Mouse (Mus musculus): ENCODE measurements around the gene Kif3c.

Kif3c gene

GRCm38 (mm10) chr12:3364508-3365448, at the start of gene Kif3c:
TSS of gene Kif3c (plus strand) at chr12:3365132.
- in situ Hi-C loops (cut with MboI, MseI): loop anchor here (5.0 to 10.0 kb wide), 3 partner anchors 57 to 267 kb away; partner anchors contain the start of gene Rab10

GRCm38 (mm10) chr12:3316083-3316482, 48.8 kb upstream of the Kif3c start:
- in situ Hi-C loops (cut with MboI, MseI): loop anchor here (5.0 kb wide), 1 partner anchor 101 kb away; no protein-coding TSS in a partner anchor

GRCm38 (mm10) chr12:3316937-3317336, 48.0 kb upstream of the Kif3c start:
- in situ Hi-C loops (cut with MboI, MseI): loop anchor here (5.0 kb wide), 1 partner anchor 100 kb away; no protein-coding TSS in a partner anchor

- in situ Hi-C loops (cut with MboI, MseI): loop anchor here (5.0 kb wide), 1 partner anchor 98 kb away; no protein-coding TSS in a partner anchor
Measured at GRCm38 (mm10) chr12:3319377-3319776, 45.6 kb upstream of the Kif3c start.

GRCm38 (mm10) chr12:3323241-3323640, 41.7 kb upstream of the Kif3c start:
- in situ Hi-C loops (cut with MboI, MseI): no loop called here

DNA sequence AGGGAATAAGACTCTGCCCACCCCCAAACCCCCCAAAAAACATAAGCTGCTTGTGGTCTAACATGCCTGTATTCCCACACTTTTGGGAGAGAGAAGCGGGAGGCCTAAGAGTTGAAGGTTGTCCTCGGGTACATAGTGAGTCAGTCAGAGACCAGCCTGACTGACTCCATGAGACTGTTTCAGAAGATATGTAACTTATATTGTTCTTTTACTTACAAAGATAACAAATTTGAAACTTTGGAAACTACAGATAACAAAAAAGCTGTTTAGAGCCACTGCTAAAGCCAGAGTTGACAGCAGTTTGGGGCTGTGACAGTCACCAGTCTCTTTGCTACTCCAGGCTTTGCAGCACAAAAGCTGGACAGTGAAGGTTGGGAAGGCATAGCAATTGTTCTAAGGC, 39.7 kb upstream of the Kif3c start:
- in situ Hi-C loops (cut with MboI, MseI): no loop called here

- in situ Hi-C loops (cut with MboI, MseI): no loop called here
Measured at GRCm38 (mm10) chr12:3329677-3330076, 35.3 kb upstream of the Kif3c start.

DNA sequence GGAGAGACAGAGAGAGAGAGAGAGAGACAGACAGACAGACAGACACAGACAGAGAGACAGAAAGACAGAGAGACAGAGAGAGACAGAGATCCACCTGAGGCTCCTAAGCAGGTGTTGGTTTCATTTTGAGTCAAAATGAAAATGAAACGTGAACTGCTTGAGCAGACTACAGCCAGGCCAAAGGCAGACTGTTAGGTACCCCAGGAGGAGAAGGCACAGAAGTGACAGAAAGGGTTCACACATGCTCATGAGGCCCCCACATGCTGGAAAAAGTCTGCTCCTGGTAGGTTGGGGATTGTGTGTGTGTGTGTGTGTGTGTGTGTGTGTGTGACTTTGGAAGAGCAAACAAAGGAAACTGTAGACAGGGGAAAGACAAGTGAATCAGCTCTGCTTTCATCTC, 26.0 kb upstream of the Kif3c start:
- in situ Hi-C loops (cut with MboI, MseI): no loop called here

DNA sequence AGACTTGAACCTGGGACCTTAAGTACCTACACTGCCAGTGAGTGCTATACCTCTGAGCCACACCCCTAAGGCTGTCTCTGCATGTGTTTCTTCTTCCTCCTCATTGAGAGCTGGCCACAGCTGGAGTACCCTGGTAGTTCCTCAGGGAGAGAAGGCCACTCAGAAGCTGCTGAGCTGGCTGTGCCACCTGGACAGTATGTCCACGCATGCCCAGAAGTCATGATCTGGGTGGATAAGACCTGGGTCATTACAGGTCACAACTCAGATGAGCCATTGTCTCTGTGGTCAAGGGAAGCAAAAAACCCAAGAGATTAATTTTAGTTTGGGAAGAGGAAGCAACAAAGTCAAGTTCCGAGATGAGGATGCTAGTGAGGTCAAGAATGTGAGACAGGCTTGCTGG, 20.8 kb upstream of the Kif3c start:
- in situ Hi-C loops (cut with MboI, MseI): no loop called here

- in situ Hi-C loops (cut with MboI, MseI): no loop called here
Measured at GRCm38 (mm10) chr12:3345038-3345437, 19.9 kb upstream of the Kif3c start.

DNA sequence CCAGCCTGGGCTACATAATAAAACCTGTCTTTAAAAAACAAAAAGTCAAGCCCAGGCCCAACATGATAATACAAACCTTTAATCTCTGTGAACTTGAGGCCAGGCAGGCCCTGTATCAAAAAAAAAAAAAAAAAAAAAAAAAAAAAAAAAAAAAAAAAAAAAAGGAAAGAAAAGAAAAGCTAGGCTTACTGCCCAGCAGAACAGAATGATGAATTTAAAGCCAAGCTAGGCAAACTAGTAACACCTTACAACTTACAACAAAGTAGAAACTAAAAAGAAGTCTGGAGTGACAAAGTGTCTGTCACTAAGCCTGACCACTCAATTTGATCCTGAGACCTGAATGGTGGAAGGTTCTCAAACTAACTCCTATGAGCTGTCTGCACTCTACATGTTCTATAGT, 17.2 kb upstream of the Kif3c start:
- in situ Hi-C loops (cut with MboI, MseI): no loop called here

DNA sequence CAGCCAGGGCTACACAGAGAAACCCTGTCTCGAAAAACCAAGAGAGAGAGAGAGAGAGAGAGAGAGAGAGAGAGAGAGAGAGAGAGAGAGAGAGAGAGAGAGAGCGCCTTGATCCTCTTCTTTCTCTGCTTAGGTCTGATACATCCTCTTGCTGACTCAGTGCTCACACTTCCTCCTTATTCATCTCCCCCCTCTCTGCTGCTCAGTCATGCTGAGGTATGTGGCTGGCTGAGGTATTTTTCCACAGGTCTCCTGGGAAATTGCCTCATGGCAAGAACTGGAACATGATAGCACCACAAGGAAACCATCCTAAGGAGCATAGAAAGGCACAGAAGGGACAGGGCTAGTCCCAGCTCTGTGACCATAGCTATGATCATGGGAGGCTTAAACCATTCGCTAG, 15.5 kb upstream of the Kif3c start:
- in situ Hi-C loops (cut with MboI, MseI): no loop called here

DNA sequence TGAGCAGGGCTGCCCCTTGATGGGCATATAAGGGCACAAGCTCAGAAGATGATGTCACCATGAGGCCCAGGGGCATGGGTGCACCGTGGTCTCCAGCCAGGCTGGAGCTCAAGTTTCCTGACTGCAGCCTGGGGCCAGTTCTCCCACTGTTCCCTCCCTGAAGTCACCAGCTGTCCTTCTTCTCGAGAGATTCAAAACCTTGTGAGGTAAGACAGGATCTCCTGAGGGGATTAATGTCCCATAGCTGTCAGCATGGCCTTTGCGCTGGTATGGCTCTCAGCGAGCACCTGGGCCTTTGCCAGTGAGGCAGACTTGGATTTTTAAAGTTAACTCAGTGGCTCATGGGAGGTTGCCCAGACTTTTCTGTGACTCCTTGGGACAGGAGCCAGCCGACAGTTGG, 14.8 kb upstream of the Kif3c start:
- in situ Hi-C loops (cut with MboI, MseI): no loop called here

DNA sequence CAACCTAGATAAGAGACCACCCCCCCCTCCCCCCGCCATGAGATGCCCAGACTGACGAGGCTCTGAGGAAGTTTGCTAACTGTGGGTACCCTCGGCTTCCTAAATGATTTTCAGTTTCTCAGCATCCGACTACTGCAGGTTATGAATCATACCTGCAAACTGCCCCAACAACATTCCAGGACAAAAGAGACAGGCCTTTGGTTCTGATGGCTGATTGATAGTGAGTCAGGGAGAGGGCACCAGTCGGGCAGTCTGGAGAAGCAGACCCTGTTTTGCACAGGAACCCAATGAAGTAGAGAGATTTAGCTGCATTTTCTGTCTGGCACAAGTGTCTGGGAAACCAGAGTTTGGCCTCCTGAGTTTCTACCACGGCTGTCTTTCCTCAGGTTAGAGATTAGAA, 12.7 kb upstream of the Kif3c start:
- in situ Hi-C loops (cut with MboI, MseI): no loop called here

DNA sequence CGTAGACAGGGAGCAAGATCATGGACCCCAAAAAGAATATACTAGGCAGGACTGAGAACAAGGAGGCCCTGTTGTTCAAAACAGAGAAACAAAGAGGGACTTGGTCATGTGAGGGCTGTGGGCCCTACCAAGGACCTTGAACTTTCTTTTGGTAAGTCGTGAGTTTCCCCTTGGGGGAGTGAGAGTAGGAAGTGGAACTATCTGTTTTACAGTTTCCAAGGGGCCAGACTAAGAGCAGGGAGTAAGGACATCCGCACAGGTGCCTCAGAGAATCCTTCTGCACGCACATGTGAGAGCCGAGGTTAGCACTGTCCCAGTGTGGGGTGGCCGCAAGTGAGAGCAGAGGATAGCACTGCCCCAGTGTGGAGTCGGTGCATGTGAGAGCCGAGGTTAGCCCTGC, 9.9 kb upstream of the Kif3c start:
- in situ Hi-C loops (cut with MboI, MseI): loop anchor here (5.0 kb wide), 1 partner anchor 103 kb away; no protein-coding TSS in a partner anchor

DNA sequence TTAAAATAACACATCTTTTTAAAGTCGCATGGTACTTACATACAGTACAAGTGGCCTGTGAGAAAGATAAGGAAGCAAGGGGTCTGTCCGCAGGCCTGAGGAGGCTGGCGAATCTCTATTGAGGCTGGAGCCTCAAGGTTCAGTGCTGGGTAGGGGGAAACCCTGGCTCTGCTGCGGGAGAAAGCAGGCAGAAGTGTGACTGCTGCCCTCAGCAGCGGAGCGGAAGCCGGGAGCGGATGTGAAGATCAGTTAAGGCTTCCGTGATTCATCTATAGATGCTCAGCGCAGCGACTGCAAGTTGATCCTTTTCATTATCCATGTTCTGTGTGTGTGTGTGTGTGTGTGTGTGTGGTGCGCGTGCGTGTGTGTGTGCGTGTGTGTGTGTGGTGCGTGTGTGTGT, 8.1 kb upstream of the Kif3c start:
- in situ Hi-C loops (cut with MboI, MseI): loop anchor here (5.0 kb wide), 1 partner anchor 105 kb away; no protein-coding TSS in a partner anchor

GRCm38 (mm10) chr12:3359302-3359701, 5.6 kb upstream of the Kif3c start:
- in situ Hi-C loops (cut with MboI, MseI): loop anchor here (5.0 kb wide), 1 partner anchor 107 kb away; no protein-coding TSS in a partner anchor

DNA sequence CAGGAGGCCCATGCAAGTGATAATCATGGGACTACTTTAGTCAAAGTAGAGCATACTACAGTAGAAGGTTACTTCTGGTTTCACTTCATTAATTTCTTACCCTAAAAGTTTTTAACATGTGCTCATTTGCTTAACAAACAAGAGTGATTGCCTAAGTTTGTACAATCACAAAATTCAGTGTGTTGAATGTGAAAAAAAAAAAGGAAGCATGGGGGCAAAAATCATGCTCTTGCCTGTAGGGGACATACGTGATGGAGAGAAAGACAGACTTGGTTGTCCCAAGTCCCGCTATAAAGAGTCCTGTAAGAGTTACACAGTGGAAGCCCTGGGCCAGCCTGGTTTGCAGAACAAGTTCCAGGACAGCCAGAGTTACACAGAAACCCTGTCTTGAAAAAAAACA, 4.9 kb upstream of the Kif3c start:
- in situ Hi-C loops (cut with MboI, MseI): loop anchor here (10.0 kb wide), 1 partner anchor 125 kb away; no protein-coding TSS in a partner anchor

DNA sequence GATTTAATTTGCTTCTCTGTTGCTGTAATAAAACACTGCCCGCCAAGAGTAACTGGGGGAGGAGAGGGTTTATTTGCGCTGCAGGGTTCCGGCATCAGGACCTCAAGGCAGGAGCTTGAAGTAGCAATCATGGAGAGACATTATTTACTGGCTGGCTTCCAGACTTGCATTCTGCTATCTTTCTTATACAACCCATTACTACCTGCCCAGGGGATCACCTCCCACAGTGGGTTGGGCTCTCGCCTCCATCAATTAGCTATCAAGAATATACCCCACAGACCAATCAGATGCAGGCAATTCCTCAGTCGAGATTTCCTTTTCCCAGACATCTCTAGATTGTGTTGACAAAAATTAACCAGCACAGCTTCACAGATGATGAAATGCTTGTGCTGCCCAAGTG, 856 bp upstream of the Kif3c start:
- in situ Hi-C loops (cut with MboI, MseI): loop anchor here (10.0 kb wide), 1 partner anchor 129 kb away; no protein-coding TSS in a partner anchor

GRCm38 (mm10) chr12:3365449-3366189, 687 bp downstream of the Kif3c start:
- in situ Hi-C loops (cut with MboI, MseI): loop anchor here (5.0 to 10.0 kb wide), 3 partner anchors 58 to 268 kb away; partner anchors contain the start of gene Rab10

- in situ Hi-C loops (cut with MboI, MseI): loop anchor here (5.0 to 10.0 kb wide), 3 partner anchors 59 to 269 kb away; partner anchors contain the start of gene Rab10
Measured at GRCm38 (mm10) chr12:3366190-3366956, 1.4 kb downstream of the Kif3c start.
